Mouse (Mus musculus) ES-E14 (cell line): ENCODE data around the gene Ppp2r5a.

Experiments
- HCFC1 ChIP-seq: IDR thresholded peaks from 2 replicates; pipeline ENCODE4 v1.6.1; 2012; ENCODE audit warnings: low read length, inconsistent platforms, borderline replicate concordance; ENCODE audit not compliant: insufficient read depth
- MAFK ChIP-seq: IDR thresholded peaks from 2 replicates; pipeline ENCODE4 v1.6.1; 2014; ENCODE audit warnings: mild to moderate bottlenecking, low read depth, low read length, inconsistent platforms; ENCODE audit not compliant: insufficient read depth
- ZC3H11A ChIP-seq: IDR thresholded peaks from 2 replicates; pipeline ENCODE4 v1.6.1; 2012; ENCODE audit warnings: low read depth, mild to moderate bottlenecking, inconsistent platforms, low read length, borderline replicate concordance
- ZNF384 ChIP-seq: IDR thresholded peaks from 2 replicates; pipeline ENCODE4 v1.6.1; 2012; ENCODE audit warnings: low read depth, low read length, inconsistent platforms

GRCm38 (mm10) chr1:191417111-191417510 is 14.0 kb upstream of the Ppp2r5a start:
- TF ChIP-seq ZNF384, result no peak
- no peak for TF ChIP-seq ZC3H11A
- TF ChIP-seq MAFK, result no peak
- TF ChIP-seq HCFC1, result no peak
